Mouse (Mus musculus) midbrain, embryonic 13.5 days (tissue): ENCODE data around the gene Larp1. TPM values are rescaled to one million over a fixed set of nuclear protein-coding genes. Genes with fewer than 3 reads are reported as not detected.

Experiments
- ATAC-seq: fragments of 200-750 bp; cut with Nextera tagmentation; 2 replicates; pipeline ENCODE4 v1.8.0; 2017; ENCODE audit warnings: mild to moderate bottlenecking, moderate TSS enrichment, moderate library complexity
- H3K27ac ChIP-seq: fragments of 300-500 bp; sonication (generic); 2 replicates; pipeline ENCODE4 v1.5.1; 2015; ENCODE audit warnings: inconsistent platforms, mild to moderate bottlenecking, moderate library complexity
- H3K27me3 ChIP-seq: fragments of 300-500 bp; sonication (generic); 2 replicates; pipeline ENCODE4 v1.6.1; 2015; ENCODE audit warnings: mild to moderate bottlenecking, inconsistent platforms
- H3K36me3 ChIP-seq: fragments of 300-500 bp; sonication (generic); 2 replicates; pipeline ENCODE4 v1.6.1; 2015; ENCODE audit warnings: mild to moderate bottlenecking, inconsistent platforms
- H3K4me1 ChIP-seq: fragments of 300-500 bp; sonication (generic); replicated peaks from 2 replicates; pipeline ENCODE4 v1.6.1; 2015; ENCODE audit warnings: inconsistent platforms
- H3K4me2 ChIP-seq: fragments of 300-500 bp; sonication (generic); replicated peaks from 2 replicates; pipeline ENCODE4 v1.6.1; 2015; ENCODE audit warnings: moderate library complexity, mild to moderate bottlenecking, inconsistent platforms
- H3K4me3 ChIP-seq: fragments of 300-500 bp; sonication (generic); replicated peaks from 2 replicates; pipeline ENCODE4 v1.5.1; 2015; ENCODE audit warnings: mild to moderate bottlenecking, inconsistent platforms
- H3K9ac ChIP-seq: fragments of 300-500 bp; sonication (generic); replicated peaks from 2 replicates; pipeline ENCODE4 v1.6.1; 2015; ENCODE audit warnings: mild to moderate bottlenecking, inconsistent platforms
- H3K9me3 ChIP-seq: fragments of 300-500 bp; sonication (generic); 2 replicates; pipeline ENCODE4 v1.6.1; 2016; ENCODE audit warnings: mild to moderate bottlenecking, inconsistent platforms
- WGBS: fragments of 180-500 bp; shearing (Covaris S2); methylation state at CpG from one replicate; pipeline ENCODE4 v1.1.7; 2015; 5-methylcytosine and 5-hydroxymethylcytosine counted together
- polyA plus RNA-seq: library from polyadenylated mRNA; unstranded; fragments of >200 nt; fragmentation: Nextera tagmentation; extraction: Ambion mirVana; gene quantifications from 2 replicates; pipeline ENCODE4 v1.2.1, GENCODE M21; 2015

Larp1 gene
- polyA plus RNA-seq, 1 experiment from 2014 or later: 15.8 TPM

GRCm38 (mm10) chr11:58103697-58104306 is 94.9 kb downstream of the Larp1 start, which contains the start of gene Cnot8:
TSS of gene Cnot8 (plus strand) at chr11:58104153.
- peaks cover 3% of the 10 kb centered on the region for H3K27me3 ChIP-seq
- WGBS: under 1% methylated on average over 54 of the region's 55 CpGs
- H3K4me2 ChIP-seq: peak within 1 kb of the TSS; percentile 72
- H3K27ac ChIP-seq: peak within 1 kb of the TSS; percentile 87
- H3K36me3 ChIP-seq: 0 out of 2 replicates have a peak, but pooled peaks cover 3% of the 10 kb centered on the region
- H3K9ac ChIP-seq: peak within 1 kb of the TSS; percentile 88
- H3K9me3 ChIP-seq: no peaks in the 10 kb centered on the region
- peak within 1 kb of the TSS; percentile 90 for H3K4me3 ChIP-seq
- peaks cover 41% of the 10 kb centered on the region for H3K4me1 ChIP-seq
- peak; percentile 97 for ATAC-seq

DNA sequence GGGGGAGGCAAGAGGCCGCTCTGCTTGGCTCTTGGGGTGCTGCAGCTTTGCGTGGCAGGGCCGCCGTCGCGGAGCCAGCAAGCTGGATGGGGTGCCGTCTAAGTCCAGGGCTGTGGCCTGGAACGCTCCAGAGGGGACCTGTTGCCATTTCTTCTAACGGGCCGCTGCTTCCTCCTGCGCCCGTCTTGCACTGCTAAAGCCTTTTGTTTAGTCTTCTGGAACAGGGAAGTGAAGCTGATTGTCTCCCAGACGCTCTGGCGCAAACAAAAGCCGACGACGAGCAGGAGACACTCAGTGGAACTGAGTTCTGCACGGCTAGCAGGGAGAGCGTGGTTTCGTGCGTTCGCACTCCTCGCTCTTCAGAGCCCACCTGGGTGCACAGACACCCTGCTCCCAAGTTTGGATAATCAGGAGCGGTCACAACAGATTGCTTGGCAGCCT is 95.5 kb downstream of the Larp1 start:
- Histone ChIP-seq H3K4me1 (peaks cover 41% of the 10 kb centered on the region), H3K9me3 (no peaks in the 10 kb centered on the region), H3K4me3 (peak overlapping the region; percentile 90), H3K36me3 (0 out of 2 replicates have a peak, but pooled peaks cover 3% of the 10 kb centered on the region), H3K27me3 (no peaks in the 10 kb centered on the region), H3K27ac (peak overlapping the region; percentile 87), H3K9ac (peak overlapping the region; percentile 88), H3K4me2 (peak overlapping the region; percentile 72)
- ATAC-seq: peak; percentile 58
- WGBS: under 1% methylated on average over 24 of the region's 24 CpGs

DNA sequence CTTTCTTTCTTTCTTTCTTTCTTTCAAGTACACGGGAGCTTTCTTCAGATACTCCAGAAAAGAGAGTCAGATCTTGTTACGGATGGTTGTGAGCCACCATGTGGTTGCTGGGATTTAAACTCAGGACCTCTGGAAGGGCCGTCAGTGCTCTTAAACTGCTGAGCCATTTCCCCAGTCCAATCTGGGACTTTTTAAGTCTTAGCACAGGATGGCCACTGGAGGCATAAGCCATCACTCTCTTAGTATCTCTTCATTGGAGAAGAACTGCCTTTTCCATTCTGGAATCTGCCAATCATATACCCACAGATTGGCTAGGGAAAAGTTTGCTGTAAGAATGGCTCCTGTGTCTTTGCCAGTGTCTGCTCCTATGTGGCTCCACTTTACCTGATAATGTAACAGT is 98.1 kb downstream of the Larp1 start:
- Histone ChIP-seq H3K9me3 (no peaks in the 10 kb centered on the region), H3K27ac (no peak overlapping the region), H3K9ac (no peak overlapping the region), H3K4me2 (no peak overlapping the region), H3K27me3 (no peaks in the 10 kb centered on the region), H3K4me3 (no peak overlapping the region), H3K36me3 (peaks cover 29% of the 10 kb centered on the region), H3K4me1 (peaks cover 41% of the 10 kb centered on the region)
- WGBS: 63% methylated on average over 3 of the region's 3 CpGs
- ATAC-seq: no peak

DNA sequence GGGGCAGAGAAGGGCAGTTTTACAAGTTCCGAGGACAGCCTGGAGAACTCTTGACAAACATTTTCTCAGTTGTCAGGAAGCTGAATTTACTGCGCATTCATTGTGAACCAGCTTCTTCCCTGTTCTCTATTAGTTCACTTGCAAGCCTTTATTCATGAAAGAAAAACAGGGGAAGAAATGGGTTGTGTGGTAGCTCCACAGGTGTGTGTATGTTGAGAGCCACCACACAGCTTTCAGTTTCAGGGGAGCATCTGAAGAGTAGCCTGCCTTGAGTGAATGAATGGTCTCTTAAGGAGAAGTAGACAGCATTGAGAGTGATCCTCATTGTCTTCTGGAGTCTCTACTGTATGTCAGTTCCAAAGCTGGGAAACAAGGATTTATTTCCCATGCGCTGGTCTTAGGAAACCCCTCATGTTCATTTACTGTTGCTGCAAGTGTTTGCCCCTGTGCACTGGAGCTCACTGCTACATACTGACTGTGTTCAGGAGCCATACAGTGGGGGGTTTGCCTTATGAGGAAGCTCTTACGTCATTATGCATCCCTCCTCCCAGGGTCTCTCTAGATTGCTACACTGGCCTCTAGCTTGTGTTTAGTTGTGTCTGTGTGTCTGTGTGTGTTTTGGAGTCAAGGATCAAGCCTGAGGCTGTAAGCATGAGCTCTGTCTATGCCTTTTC is 98.9 kb downstream of the Larp1 start:
- Histone ChIP-seq H3K9ac (no peak overlapping the region), H3K9me3 (no peaks in the 10 kb centered on the region), H3K27me3 (no peaks in the 10 kb centered on the region), H3K36me3 (peaks cover 37% of the 10 kb centered on the region), H3K27ac (no peak overlapping the region), H3K4me3 (no peak overlapping the region), H3K4me1 (peaks cover 39% of the 10 kb centered on the region), H3K4me2 (no peak overlapping the region)
- ATAC-seq: no peak
- WGBS: 94% methylated on average over 4 of the region's 4 CpGs

Other genes starting within 250 kb of the Larp1 start
- gene Sap30l, start 207.4 kb upstream of the Larp1 start, polyA plus RNA-seq: 8.9 and 9.8 TPM in 2 replicates
- not detected in 2 replicates for gene Hand1, start 176.2 kb upstream of the Larp1 start, polyA plus RNA-seq
- gene Gm12248, start 84.1 kb downstream of the Larp1 start, polyA plus RNA-seq: not detected in 2 replicates
- 117 and 120 TPM in 2 replicates for gene Cnot8, start 95.1 kb downstream of the Larp1 start, polyA plus RNA-seq
- gene Gemin5, start 159.5 kb downstream of the Larp1 start, polyA plus RNA-seq: 17.5 and 19.1 TPM in 2 replicates
- gene Mrpl22, start 162.6 kb downstream of the Larp1 start, polyA plus RNA-seq: 114 and 120 TPM in 2 replicates
- gene Igtp, start 190.5 kb downstream of the Larp1 start, polyA plus RNA-seq: 1.3 and 1.6 TPM in 2 replicates
- gene Irgm2, start 190.6 kb downstream of the Larp1 start, polyA plus RNA-seq: 0.67 and 0.98 TPM in 2 replicates